Mouse (Mus musculus) olfactory bulb, adult 2 months (tissue): Measurements from ENCODE around the gene Olfr133.

Experiments used
- CTCF ChIP-seq: fragments of 200-500 bp; IDR thresholded peaks from 2 replicates; pipeline ENCODE4 v1.5.1; 2012; ENCODE audit warnings: low read depth, mild to moderate bottlenecking, low read length, moderate library complexity; ENCODE audit not compliant: insufficient read depth
- POLR2A ChIP-seq: fragments of 200-500 bp; IDR thresholded peaks from 2 replicates; pipeline ENCODE4 v1.6.1; 2012; ENCODE audit warnings: mild to moderate bottlenecking, low read depth, low read length, moderate library complexity; ENCODE audit not compliant: insufficient read depth

GRCm38 (mm10) chr17:38134426-38134825 is 10.7 kb upstream of the Olfr133 start, which contains the start of gene Olfr132:
- TF ChIP-seq POLR2A (no peak), CTCF (no peak)
